ENCODE assay signal across 17 mouse cellular contexts in the genomic region with DNA sequence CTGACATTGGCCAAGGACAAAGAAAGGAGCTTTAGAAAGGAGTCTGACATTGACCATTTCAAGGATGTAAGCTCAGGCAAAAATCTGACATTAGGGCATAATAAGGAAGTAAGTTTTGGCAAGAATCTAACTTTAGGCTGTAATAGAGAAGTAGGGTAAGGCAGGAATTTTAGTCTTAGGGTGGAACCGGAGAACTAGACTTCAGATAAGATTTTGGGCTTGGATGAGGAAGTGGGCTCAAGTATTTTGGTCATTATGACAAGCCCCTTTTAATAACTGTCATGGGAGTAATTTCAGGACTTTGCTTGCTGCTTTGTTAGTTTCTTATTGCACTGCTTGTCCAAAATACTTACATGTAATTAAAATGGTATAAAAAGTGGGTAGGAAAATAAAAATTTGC.
"Had no signal": no experiment of that assay in that cellular context is flagged by ENCODE, and none has a peak within 500 bp of the region (broad histone marks: within the 10 kb centered on the region; RNA-seq: fewer than 3 reads in every experiment).

No protein-coding gene starts in this region.

- H3K27ac ChIP-seq: neural tube, embryonic 12.5 days; neural tube, embryonic 13.5 days; neural tube, embryonic 15.5 days; stomach, embryonic 15.5 days; stomach, postnatal 0 days had no signal

- H3K4me1 ChIP-seq: neural tube, embryonic 12.5 days; neural tube, embryonic 13.5 days; neural tube, embryonic 15.5 days; stomach, embryonic 15.5 days had no signal

- H3K4me2 ChIP-seq: neural tube, embryonic 12.5 days; neural tube, embryonic 13.5 days; neural tube, embryonic 15.5 days; stomach, embryonic 15.5 days had no signal

- H3K27me3 ChIP-seq: neural tube, embryonic 12.5 days; neural tube, embryonic 13.5 days; neural tube, embryonic 15.5 days; stomach, embryonic 15.5 days had no signal

- H3K4me3 ChIP-seq: neural tube, embryonic 12.5 days; neural tube, embryonic 13.5 days; neural tube, embryonic 15.5 days; stomach, embryonic 15.5 days had no signal

- H3K9me3 ChIP-seq: neural tube, embryonic 12.5 days; stomach, embryonic 15.5 days had no signal

- H3K9ac ChIP-seq: neural tube, embryonic 12.5 days; neural tube, embryonic 13.5 days; neural tube, embryonic 15.5 days; stomach, embryonic 15.5 days had no signal

- DNase-seq: retina, postnatal 1 day; right cerebral cortex, adult 18-20 months; right cerebral cortex, postnatal 14 days; right cerebral cortex, postnatal 25 days; right cerebral cortex, postnatal 4 days; spleen, adult 18-20 months; thymus, adult 18-20 months; thymus, adult 2 months; thymus, postnatal 14 days; thymus, postnatal 25 days; thymus, postnatal 36 days; thymus, postnatal 4 days had no signal

- H3K36me3 ChIP-seq: neural tube, embryonic 12.5 days; neural tube, embryonic 13.5 days; neural tube, embryonic 15.5 days; stomach, embryonic 15.5 days had no signal
